Mouse (Mus musculus): Measurements from ENCODE around the gene Sfrp2. TPM values are rescaled to one million over a fixed set of nuclear protein-coding genes. Genes with fewer than 3 reads are reported as not detected.

Sfrp2 gene
- total RNA-seq, 2 experiments from 2014 or later = 19.2 to 19.4 TPM

Other genes with a start within 250 kb of the Sfrp2 start
- gene Tlr2, start 75.4 kb downstream of the Sfrp2 start, total RNA-seq (2021) = 1 to 10 TPM; 1.3 to 2.0 TPM

All from gastrocnemius, postnatal 10 days (tissue).